In the genomic region with DNA sequence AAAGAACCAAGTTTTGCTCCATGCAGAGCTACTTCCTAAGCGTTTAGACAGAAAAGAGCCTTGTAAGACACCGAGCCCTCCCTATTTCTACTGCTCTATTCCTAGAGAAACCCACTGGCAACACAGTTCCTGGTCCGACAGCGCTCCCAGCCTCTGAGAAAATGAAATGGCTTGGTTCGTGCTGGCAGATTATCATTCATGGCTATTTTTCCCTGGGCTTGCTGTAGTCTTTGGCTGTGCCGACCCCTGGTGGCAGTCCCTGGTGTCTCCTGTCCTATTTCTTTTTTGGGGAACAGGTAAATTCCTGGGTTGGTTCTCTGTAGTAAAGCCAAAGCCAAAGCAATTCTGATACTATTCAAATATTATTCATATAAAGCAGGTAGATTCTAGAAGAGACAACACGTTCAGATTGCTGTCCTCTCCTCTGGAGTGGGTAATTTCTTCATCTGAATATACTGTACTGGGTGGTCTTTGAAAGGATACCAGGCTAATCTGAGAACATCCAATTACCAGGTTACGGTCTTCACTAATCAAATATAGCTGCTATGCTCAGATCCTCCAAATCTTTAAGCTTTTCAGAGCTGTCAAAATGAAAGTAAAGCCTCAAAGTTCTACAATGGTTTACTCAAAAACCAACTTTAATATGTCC, we compare ENCODE assay signal across 8 mouse cellular contexts.
DNase-seq lines count a peak whose midpoint lies in the region; ATAC-seq and TF ChIP-seq lines count a peak whose summit lies in the region.

No protein-coding gene starts in this region.

- TF ChIP-seq POLR2A in CH12.LX (IDR thresholded peaks at IDR 0.05; ENCODE audit: low read depth, low read length): peak; percentile 48

- no peak overlapping the region for H3K4me3 ChIP-seq in CH12.LX (replicated peaks in 1 of 3; ENCODE audit: low read depth in 2 of 3, low read length in 2 of 3, poor library complexity in 1 of 3)
- no peak overlapping the region for H3K4me3 ChIP-seq in forebrain, embryonic 11.5 days (ENCODE audit: low read depth, low read length)
- no peak overlapping the region for H3K4me3 ChIP-seq in heart, embryonic 15.5 days
- H3K4me3 ChIP-seq in liver, embryonic 11.5 days (ENCODE audit: low read depth, low read length): no peak overlapping the region
- no peak overlapping the region for H3K4me3 ChIP-seq in neural tube, embryonic 11.5 days (ENCODE audit: low read depth, low read length)
- H3K4me3 ChIP-seq in stomach, postnatal 0 days (ENCODE audit: low read depth, low read length): no peak overlapping the region

- no peaks in the 10 kb centered on the region for H3K27me3 ChIP-seq in CH12.LX (replicated peaks)
- no peaks in the 10 kb centered on the region for H3K27me3 ChIP-seq in forebrain, embryonic 11.5 days (ENCODE audit: control insufficient read depth, insufficient read depth, low read length)
- no peaks in the 10 kb centered on the region for H3K27me3 ChIP-seq in heart, embryonic 15.5 days
- no peaks in the 10 kb centered on the region for H3K27me3 ChIP-seq in liver, embryonic 11.5 days (replicated peaks; ENCODE audit: control insufficient read depth, insufficient read depth, low read length)
- no peaks in the 10 kb centered on the region for H3K27me3 ChIP-seq in neural tube, embryonic 11.5 days (ENCODE audit: control insufficient read depth, insufficient read depth, low read length)
- H3K27me3 ChIP-seq in stomach, postnatal 0 days (ENCODE audit: control insufficient read depth, insufficient read depth, low read length): no peaks in the 10 kb centered on the region

- H3K36me3 ChIP-seq in CH12.LX (replicated peaks in 1 of 2; ENCODE audit: control insufficient read depth in 1 of 2, insufficient read depth in 1 of 2, low read length in 1 of 2): no peaks in the 10 kb centered on the region
- H3K36me3 ChIP-seq in forebrain, embryonic 11.5 days (ENCODE audit: control insufficient read depth, insufficient read depth, low read length): no peaks in the 10 kb centered on the region; the same call in 1 of the 2 replicates
- H3K36me3 ChIP-seq in heart, embryonic 15.5 days: peaks cover 13% of the 10 kb centered on the region
- H3K36me3 ChIP-seq in liver, embryonic 11.5 days (ENCODE audit: control insufficient read depth, insufficient read depth, low read length): peaks cover 7% of the 10 kb centered on the region; the same call in 1 of the 2 replicates
- H3K36me3 ChIP-seq in neural tube, embryonic 11.5 days (ENCODE audit: control insufficient read depth, insufficient read depth, low read length): no peaks in the 10 kb centered on the region
- H3K36me3 ChIP-seq in stomach, postnatal 0 days (ENCODE audit: control insufficient read depth, insufficient read depth, low read length): 0 out of 2 replicates have a peak, but pooled peaks cover 2% of the 10 kb centered on the region

- no peak overlapping the region for H3K27ac ChIP-seq in CH12.LX (ENCODE audit: insufficient read depth, low read depth)
- H3K27ac ChIP-seq in forebrain, embryonic 11.5 days (ENCODE audit: low read depth, low read length): no peak overlapping the region
- H3K27ac ChIP-seq in heart, embryonic 15.5 days: peak overlapping the region; percentile 53
- H3K27ac ChIP-seq in liver, embryonic 11.5 days (ENCODE audit: low read depth, low read length): no peak overlapping the region; the same call in 1 of the 2 replicates
- H3K27ac ChIP-seq in neural tube, embryonic 11.5 days (ENCODE audit: low read depth, low read length): no peak overlapping the region
- H3K27ac ChIP-seq in stomach, postnatal 0 days (replicated peaks): no peak overlapping the region

- peak; percentile 96 for DNase-seq in CH12.LX (ENCODE audit: extremely low read depth)
- DNase-seq in c-Kit-negative CD71-positive TER-119-positive erythroid progenitor cells, embryonic 14.5 days (ENCODE audit: low read depth, low spot score): peak; percentile 51
- peak; percentile 83 for DNase-seq in forebrain, embryonic 11.5 days (ENCODE audit: low spot score)
- peak; percentile 81 for DNase-seq in kidney, postnatal 10 days
- peak; percentile 67 for DNase-seq in liver, embryonic 11.5 days (ENCODE audit: low spot score)
- DNase-seq in neural tube, embryonic 11.5 days (ENCODE audit: low spot score): peak; percentile 79
- DNase-seq in stomach, postnatal 0 days (ENCODE audit: low spot score): peak; percentile 88

- TF ChIP-seq RAD21 in CH12.LX (IDR thresholded peaks at IDR 0.05; ENCODE audit: low read depth, low read length): no peak; the same call in none of the 2 replicates

- peaks cover 12% of the 10 kb centered on the region for H3K9me3 ChIP-seq in CH12.LX (replicated peaks; ENCODE audit: low read length)
- H3K9me3 ChIP-seq in forebrain, embryonic 11.5 days (ENCODE audit: control insufficient read depth, low read length): peaks cover 4% of the 10 kb centered on the region; the same call in 1 of the 2 replicates
- H3K9me3 ChIP-seq in heart, embryonic 15.5 days (replicated peaks): no peaks in the 10 kb centered on the region
- H3K9me3 ChIP-seq in liver, embryonic 11.5 days (ENCODE audit: control insufficient read depth, low read length): no peaks in the 10 kb centered on the region
- H3K9me3 ChIP-seq in neural tube, embryonic 11.5 days (ENCODE audit: control insufficient read depth, low read length): no peaks in the 10 kb centered on the region
- no peaks in the 10 kb centered on the region for H3K9me3 ChIP-seq in stomach, postnatal 0 days (ENCODE audit: control insufficient read depth, low read length)

- peak; percentile 57 for TF ChIP-seq EP300 in CH12.LX (IDR thresholded peaks at IDR 0.05; ENCODE audit: low read length)
- no peak for TF ChIP-seq EP300 in stomach, postnatal 0 days (optimal IDR thresholded peaks at IDR 0.05)

- peak; percentile 63 for ATAC-seq in forebrain, embryonic 11.5 days (replicated peaks; ENCODE audit: low FRiP score)
- peak; percentile 78 for ATAC-seq in heart, embryonic 15.5 days (replicated peaks; ENCODE audit: insufficient number of reproducible peaks, insufficient read depth, low FRiP score, low read depth)
- ATAC-seq in liver, embryonic 11.5 days (replicated peaks; ENCODE audit: low FRiP score): peak; percentile 72
- ATAC-seq in neural tube, embryonic 11.5 days (ENCODE audit: insufficient read depth, low FRiP score, low TSS enrichment): peak; percentile 61
- peak; percentile 92 for ATAC-seq in stomach, postnatal 0 days (ENCODE audit: low FRiP score, low TSS enrichment)

- no peaks in the 10 kb centered on the region for H3K79me2 ChIP-seq in CH12.LX (replicated peaks; ENCODE audit: control insufficient read depth, extremely low read depth, insufficient read depth, poor library complexity, severe bottlenecking)

- peak; percentile 89 to 100 for TF ChIP-seq CTCF in CH12.LX (conservative IDR thresholded peaks at IDR 0.05 in 1 of 2, IDR thresholded peaks at IDR 0.05 in 1 of 2; ENCODE audit: low read depth in 2 of 2, low read length in 2 of 2)
- peak; percentile 97 for TF ChIP-seq CTCF in stomach, postnatal 0 days (IDR thresholded peaks at IDR 0.05; ENCODE audit: low read depth)

- 0 out of 2 replicates have a peak overlapping the region, but pooled peaks have one; percentile 25 for H3K9ac ChIP-seq in CH12.LX (ENCODE audit: insufficient read depth, low read depth)
- no peak overlapping the region for H3K9ac ChIP-seq in forebrain, embryonic 11.5 days (ENCODE audit: low read length)
- H3K9ac ChIP-seq in heart, embryonic 15.5 days: no peak overlapping the region
- H3K9ac ChIP-seq in liver, embryonic 11.5 days (ENCODE audit: low read depth, low read length): no peak overlapping the region
- no peak overlapping the region for H3K9ac ChIP-seq in neural tube, embryonic 11.5 days (ENCODE audit: low read length)
- no peak overlapping the region for H3K9ac ChIP-seq in stomach, postnatal 0 days (ENCODE audit: low read length)

- peak overlapping the region; percentile 50; the same call in 1 of the 2 replicates for H3K4me2 ChIP-seq in CH12.LX (ENCODE audit: insufficient read depth, low read depth, poor library complexity, severe bottlenecking)
- no peak overlapping the region for H3K4me2 ChIP-seq in forebrain, embryonic 11.5 days (ENCODE audit: low read depth, low read length, severe bottlenecking)
- no peak overlapping the region for H3K4me2 ChIP-seq in heart, embryonic 15.5 days
- no peak overlapping the region for H3K4me2 ChIP-seq in liver, embryonic 11.5 days
- no peak overlapping the region for H3K4me2 ChIP-seq in neural tube, embryonic 11.5 days (ENCODE audit: low read depth)
- no peak overlapping the region for H3K4me2 ChIP-seq in stomach, postnatal 0 days (replicated peaks; ENCODE audit: low read depth)

- peaks cover 3 to 39% of the 10 kb centered on the region in 2 experiments; a peak in 2 of 4 replicates for H3K4me1 ChIP-seq in CH12.LX (ENCODE audit: control insufficient read depth in 1 of 2, insufficient read depth in 2 of 2)
- H3K4me1 ChIP-seq in forebrain, embryonic 11.5 days (replicated peaks; ENCODE audit: control insufficient read depth, insufficient read depth, low read length): no peaks in the 10 kb centered on the region
- peaks cover 27% of the 10 kb centered on the region for H3K4me1 ChIP-seq in heart, embryonic 15.5 days (replicated peaks)
- no peaks in the 10 kb centered on the region for H3K4me1 ChIP-seq in liver, embryonic 11.5 days (replicated peaks; ENCODE audit: control insufficient read depth, insufficient read depth, low read length)
- peaks cover 3% of the 10 kb centered on the region; the same call in 1 of the 2 replicates for H3K4me1 ChIP-seq in neural tube, embryonic 11.5 days (ENCODE audit: control insufficient read depth, insufficient read depth, low read length)
- no peaks in the 10 kb centered on the region for H3K4me1 ChIP-seq in stomach, postnatal 0 days (replicated peaks; ENCODE audit: control insufficient read depth, insufficient read depth)

- in situ Hi-C loops in CH12.LX (cut with MboI; ENCODE audit: low pct_ligation_motif_present, low pct_unique_long_range_greater_than_20kb, low sequenced_read_pairs): loop anchor here (5.0 to 25.0 kb wide), 4 partner anchors 161 to 579 kb away; a partner anchor contains a TSS

- dilution Hi-C loops in CH12.LX (cut with MboI; ENCODE audit: extremely low pct_ligation_motif_present, extremely low pct_unique_long_range_greater_than_20kb, low sequenced_read_pairs): loop anchor here (25.0 kb wide), 1 partner anchor 161 kb away; a partner anchor contains a TSS

- 45% methylated on average over 8 of the region's 8 CpGs for WGBS in forebrain, embryonic 11.5 days
- 37% methylated on average over 8 of the region's 8 CpGs for WGBS in heart, embryonic 15.5 days
- 52% methylated on average over 8 of the region's 8 CpGs for WGBS in liver, embryonic 11.5 days
- 58% methylated on average over 8 of the region's 8 CpGs for WGBS in neural tube, embryonic 11.5 days
- WGBS in stomach, postnatal 0 days: 40% methylated on average over 8 of the region's 8 CpGs

TF ChIP-seq in CH12.LX, 34 proteins besides CTCF, POLR2A, EP300 and RAD21 (continues in another document):
- TF ChIP-seq NELFE (IDR thresholded peaks at IDR 0.05; ENCODE audit: low read depth, low read length) (peak; percentile 93; the same call in 1 of the 2 replicates), KAT2A (IDR thresholded peaks at IDR 0.05; ENCODE audit: insufficient replicate concordance, low read length) (no peak), GABPA (IDR thresholded peaks at IDR 0.05; ENCODE audit: insufficient replicate concordance, low read depth, low read length) (no peak), MAFK (IDR thresholded peaks at IDR 0.05; ENCODE audit: insufficient replicate concordance, low read length) (peak; percentile 55; the same call in 1 of the 2 replicates), SIN3A (IDR thresholded peaks at IDR 0.05; ENCODE audit: low read length) (peak; percentile 96)
